Mouse (Mus musculus): Measurements from ENCODE around the gene Hspa5. TPM values are rescaled to one million over a fixed set of nuclear protein-coding genes. Genes with fewer than 3 reads are reported as not detected.

The Hspa5 gene
- 991 and 1,092 TPM in 2 replicates for polyA plus RNA-seq (2015; fragmentation: Nextera tagmentation; extraction: Ambion mirVana)

DNA sequence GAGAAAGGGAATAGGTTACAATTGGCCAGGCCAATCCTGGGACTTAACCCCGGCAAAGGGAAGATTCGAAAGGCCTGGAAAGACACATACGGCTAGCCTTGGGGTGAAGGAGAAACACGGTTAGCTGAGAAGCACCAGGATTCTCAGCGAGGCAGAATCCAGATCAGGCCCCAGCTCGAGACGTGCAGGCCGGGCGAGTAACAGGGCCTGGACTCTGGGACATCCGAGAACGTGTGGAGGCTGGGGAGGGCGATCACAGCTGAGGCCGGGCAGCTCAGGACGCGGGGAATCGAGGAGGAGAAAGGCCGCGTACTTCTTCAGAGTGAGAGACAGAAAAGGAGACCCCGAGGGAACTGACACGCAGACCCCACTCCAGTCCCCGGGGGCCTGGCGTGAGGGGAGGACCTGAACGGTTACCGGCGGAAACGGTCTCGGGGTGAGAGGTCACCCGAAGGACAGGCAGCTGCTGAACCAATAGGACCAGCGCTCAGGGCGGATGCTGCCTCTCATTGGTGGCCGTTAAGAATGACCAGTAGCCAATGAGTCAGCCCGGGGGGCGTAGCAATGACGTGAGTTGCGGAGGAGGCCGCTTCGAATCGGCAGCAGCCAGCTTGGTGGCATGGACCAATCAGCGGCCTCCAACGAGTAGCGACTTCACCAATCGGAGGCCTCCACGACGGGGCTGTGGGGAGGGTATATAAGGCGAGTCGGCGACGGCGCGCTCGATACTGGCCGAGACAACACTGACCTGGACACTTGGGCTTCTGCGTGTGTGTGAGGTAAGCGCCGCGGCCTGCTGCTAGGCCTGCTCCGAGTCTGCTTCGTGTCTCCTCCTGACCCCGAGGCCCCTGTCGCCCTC is at the start of gene Hspa5:
Gene Hspa5, plus strand, starts transcription at position 603 of the 859 bp plus-strand sequence.
- peak within 1 kb of the TSS; percentile 97 for H3K9ac ChIP-seq (ENCODE audit: low read depth, low read length)
- H3K36me3 ChIP-seq (ENCODE audit: control insufficient read depth, insufficient read depth, low read length): peaks cover 24% of the 10 kb centered on the region
- H3K4me3 ChIP-seq (ENCODE audit: low read length): peak within 1 kb of the TSS; percentile 95
- H3K9me3 ChIP-seq (ENCODE audit: control insufficient read depth, low read length): no peaks in the 10 kb centered on the region
- H3K4me1 ChIP-seq (ENCODE audit: control insufficient read depth, insufficient read depth, low read length): peaks cover 34% of the 10 kb centered on the region
- no peaks in the 10 kb centered on the region for H3K27me3 ChIP-seq (replicated peaks; ENCODE audit: control insufficient read depth, insufficient read depth, low read length)
- peak within 1 kb of the TSS; percentile 93 for H3K27ac ChIP-seq (ENCODE audit: low read length)
- WGBS: under 1% methylated on average over 60 of the region's 60 CpGs
- peak within 1 kb of the TSS; percentile 63 for H3K4me2 ChIP-seq (ENCODE audit: low read depth, low read length)
- ATAC-seq: peak; percentile 99

GRCm38 (mm10) chr2:34725269-34725668 is 46.5 kb upstream of the Hspa5 start:
- Histone ChIP-seq H3K9me3 (ENCODE audit: control insufficient read depth, low read length) (no peaks in the 10 kb centered on the region), H3K4me3 (ENCODE audit: low read length) (no peak overlapping the region), H3K27me3 (replicated peaks; ENCODE audit: control insufficient read depth, insufficient read depth, low read length) (no peaks in the 10 kb centered on the region), H3K4me2 (ENCODE audit: low read depth, low read length) (no peak overlapping the region), H3K27ac (ENCODE audit: low read length) (no peak overlapping the region), H3K4me1 (ENCODE audit: control insufficient read depth, insufficient read depth, low read length) (no peaks in the 10 kb centered on the region), H3K36me3 (ENCODE audit: control insufficient read depth, insufficient read depth, low read length) (peaks cover 10% of the 10 kb centered on the region; the same call in 1 of the 2 replicates), H3K9ac (ENCODE audit: low read depth, low read length) (no peak overlapping the region)
- WGBS: 95% methylated on average over 5 of the region's 5 CpGs
- no peak for ATAC-seq

DNA sequence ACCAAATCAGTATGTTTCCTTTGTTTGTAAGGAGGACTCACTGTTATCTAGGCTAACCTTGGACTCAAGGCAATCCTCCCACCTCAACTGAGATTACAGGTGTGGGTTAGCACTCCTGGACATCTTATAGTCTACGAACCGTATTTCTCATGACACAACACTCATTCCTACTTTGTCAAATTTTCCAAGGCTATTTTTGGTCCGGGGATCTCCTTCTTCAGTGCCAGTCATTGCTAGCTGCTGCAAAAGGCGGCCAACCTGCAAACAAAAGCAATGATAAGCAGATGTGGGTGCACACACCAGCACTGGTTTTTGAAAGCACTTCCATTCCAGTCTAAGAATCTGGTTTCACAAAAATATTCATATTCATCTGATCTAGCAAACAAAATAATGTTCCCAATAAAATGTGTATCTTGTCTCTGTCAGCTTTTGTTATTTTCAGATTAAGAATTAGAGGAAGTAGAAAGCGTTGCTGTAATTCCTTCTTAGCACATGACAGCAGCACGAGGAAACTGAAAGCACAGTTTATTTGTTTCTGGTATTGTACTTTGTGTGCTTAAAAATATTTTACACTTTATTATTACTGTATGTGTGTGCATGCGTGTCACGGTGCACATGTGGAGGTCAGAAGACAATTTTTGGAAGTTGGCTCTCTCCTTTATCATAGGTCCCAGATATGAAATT is 44.6 kb upstream of the Hspa5 start:
- no peak overlapping the region for H3K9ac ChIP-seq (ENCODE audit: low read depth, low read length)
- 93% methylated on average over 8 of the region's 8 CpGs for WGBS

DNA sequence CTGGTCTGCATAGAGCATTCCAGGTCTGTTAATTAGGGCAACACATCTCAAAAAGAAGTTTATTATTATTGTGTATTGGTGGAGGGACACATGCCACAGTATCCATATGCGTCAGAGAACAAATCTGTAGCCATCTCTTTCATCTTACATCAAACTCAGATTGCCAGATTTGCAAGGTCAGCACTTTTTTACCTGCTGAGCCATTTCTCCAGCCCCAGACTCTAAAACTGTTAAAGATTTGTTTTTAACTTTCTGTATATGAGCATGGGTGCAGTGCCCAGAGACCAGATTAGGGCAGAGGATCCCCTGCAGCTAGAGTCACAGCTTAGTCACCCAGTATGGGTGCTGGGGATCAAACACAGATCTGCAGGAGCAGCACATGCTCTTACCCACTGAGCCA is 35.1 kb upstream of the Hspa5 start:
- Histone ChIP-seq H3K4me3 (ENCODE audit: low read length) (no peak overlapping the region), H3K9ac (ENCODE audit: low read depth, low read length) (no peak overlapping the region), H3K27me3 (replicated peaks; ENCODE audit: control insufficient read depth, insufficient read depth, low read length) (no peaks in the 10 kb centered on the region), H3K4me1 (ENCODE audit: control insufficient read depth, insufficient read depth, low read length) (no peaks in the 10 kb centered on the region), H3K4me2 (ENCODE audit: low read depth, low read length) (no peak overlapping the region), H3K9me3 (ENCODE audit: control insufficient read depth, low read length) (no peaks in the 10 kb centered on the region), H3K27ac (ENCODE audit: low read length) (no peak overlapping the region), H3K36me3 (ENCODE audit: control insufficient read depth, insufficient read depth, low read length) (no peaks in the 10 kb centered on the region)
- ATAC-seq: no peak
- 85% methylated on average over 1 of the region's 1 CpGs for WGBS

More for the DNA sequence above, 44.6 kb upstream of the Hspa5 start:
- Histone ChIP-seq H3K27me3 (replicated peaks; ENCODE audit: control insufficient read depth, insufficient read depth, low read length) (no peaks in the 10 kb centered on the region), H3K36me3 (ENCODE audit: control insufficient read depth, insufficient read depth, low read length) (0 out of 2 replicates have a peak, but pooled peaks cover 7% of the 10 kb centered on the region), H3K9me3 (ENCODE audit: control insufficient read depth, low read length) (no peaks in the 10 kb centered on the region), H3K4me2 (ENCODE audit: low read depth, low read length) (no peak overlapping the region), H3K4me1 (ENCODE audit: control insufficient read depth, insufficient read depth, low read length) (no peaks in the 10 kb centered on the region), H3K4me3 (ENCODE audit: low read length) (no peak overlapping the region), H3K27ac (ENCODE audit: low read length) (no peak overlapping the region)
- no peak for ATAC-seq

DNA sequence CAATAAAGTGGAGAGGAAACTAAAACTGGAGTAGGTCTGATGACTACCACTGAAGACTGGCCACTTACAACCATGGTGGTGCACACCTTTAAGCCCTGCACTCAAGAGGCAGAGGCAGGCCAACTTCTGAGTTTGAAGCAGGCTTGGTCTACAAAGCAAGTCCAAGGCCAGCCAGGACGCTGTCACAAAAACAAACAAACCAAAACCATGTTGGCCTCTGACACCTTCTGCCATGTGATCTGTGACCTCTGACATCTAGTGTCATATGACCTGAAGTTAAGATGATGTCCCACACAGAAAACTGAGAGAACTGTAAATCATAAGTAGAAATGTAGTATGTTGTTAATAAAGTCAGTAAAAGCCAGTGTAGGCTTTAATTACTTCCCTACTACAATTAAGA is 33.9 kb upstream of the Hspa5 start:
- no peaks in the 10 kb centered on the region for H3K36me3 ChIP-seq (ENCODE audit: control insufficient read depth, insufficient read depth, low read length)
- WGBS: 34% methylated on average over 1 of the region's 1 CpGs
- no peak overlapping the region for H3K27ac ChIP-seq (ENCODE audit: low read length)
- no peaks in the 10 kb centered on the region for H3K4me1 ChIP-seq (ENCODE audit: control insufficient read depth, insufficient read depth, low read length)
- ATAC-seq: no peak
- no peaks in the 10 kb centered on the region for H3K27me3 ChIP-seq (replicated peaks; ENCODE audit: control insufficient read depth, insufficient read depth, low read length)
- no peak overlapping the region for H3K4me3 ChIP-seq (ENCODE audit: low read length)
- H3K9ac ChIP-seq (ENCODE audit: low read depth, low read length): no peak overlapping the region
- no peak overlapping the region for H3K4me2 ChIP-seq (ENCODE audit: low read depth, low read length)
- no peaks in the 10 kb centered on the region for H3K9me3 ChIP-seq (ENCODE audit: control insufficient read depth, low read length)

- Histone ChIP-seq H3K9ac (ENCODE audit: low read depth, low read length) (no peak overlapping the region), H3K27ac (ENCODE audit: low read length) (no peak overlapping the region), H3K4me3 (ENCODE audit: low read length) (no peak overlapping the region), H3K4me1 (ENCODE audit: control insufficient read depth, insufficient read depth, low read length) (no peaks in the 10 kb centered on the region), H3K4me2 (ENCODE audit: low read depth, low read length) (no peak overlapping the region), H3K36me3 (ENCODE audit: control insufficient read depth, insufficient read depth, low read length) (no peaks in the 10 kb centered on the region), H3K27me3 (replicated peaks; ENCODE audit: control insufficient read depth, insufficient read depth, low read length) (no peaks in the 10 kb centered on the region), H3K9me3 (ENCODE audit: control insufficient read depth, low read length) (no peaks in the 10 kb centered on the region)
- ATAC-seq: no peak
- WGBS: 57% methylated on average over 1 of the region's 1 CpGs
These were observed 31.9 kb upstream of the Hspa5 start for GRCm38 (mm10) chr2:34739684-34740391.

- H3K4me3 ChIP-seq (ENCODE audit: low read length): no peak overlapping the region
- H3K9ac ChIP-seq (ENCODE audit: low read depth, low read length): no peak overlapping the region
- H3K27me3 ChIP-seq (replicated peaks; ENCODE audit: control insufficient read depth, insufficient read depth, low read length): no peaks in the 10 kb centered on the region
- no peaks in the 10 kb centered on the region for H3K36me3 ChIP-seq (ENCODE audit: control insufficient read depth, insufficient read depth, low read length)
- no peaks in the 10 kb centered on the region for H3K4me1 ChIP-seq (ENCODE audit: control insufficient read depth, insufficient read depth, low read length)
- WGBS: 91% methylated on average over 12 of the region's 12 CpGs
- H3K9me3 ChIP-seq (ENCODE audit: control insufficient read depth, low read length): no peaks in the 10 kb centered on the region
- ATAC-seq: no peak
- H3K4me2 ChIP-seq (ENCODE audit: low read depth, low read length): no peak overlapping the region
- H3K27ac ChIP-seq (ENCODE audit: low read length): no peak overlapping the region
These were observed 30.2 kb upstream of the Hspa5 start for GRCm38 (mm10) chr2:34741390-34742159.

GRCm38 (mm10) chr2:34742675-34743074 is 29.1 kb upstream of the Hspa5 start:
- Histone ChIP-seq H3K4me3 (ENCODE audit: low read length) (no peak overlapping the region), H3K9ac (ENCODE audit: low read depth, low read length) (no peak overlapping the region), H3K27me3 (replicated peaks; ENCODE audit: control insufficient read depth, insufficient read depth, low read length) (no peaks in the 10 kb centered on the region), H3K4me1 (ENCODE audit: control insufficient read depth, insufficient read depth, low read length) (no peaks in the 10 kb centered on the region), H3K9me3 (ENCODE audit: control insufficient read depth, low read length) (no peaks in the 10 kb centered on the region), H3K27ac (ENCODE audit: low read length) (no peak overlapping the region), H3K36me3 (ENCODE audit: control insufficient read depth, insufficient read depth, low read length) (no peaks in the 10 kb centered on the region), H3K4me2 (ENCODE audit: low read depth, low read length) (no peak overlapping the region)
- WGBS: 90% methylated on average over 8 of the region's 8 CpGs
- no peak for ATAC-seq
